Mouse (Mus musculus): ENCODE results near the gene Gm28053. TPM values are rescaled to one million over a fixed set of nuclear protein-coding genes. Genes with fewer than 3 reads are reported as not detected.

The Gm28053 gene
- 0.37 and 1.2 TPM in 2 replicates for polyA plus RNA-seq (2012; rRNA removed)

DNA sequence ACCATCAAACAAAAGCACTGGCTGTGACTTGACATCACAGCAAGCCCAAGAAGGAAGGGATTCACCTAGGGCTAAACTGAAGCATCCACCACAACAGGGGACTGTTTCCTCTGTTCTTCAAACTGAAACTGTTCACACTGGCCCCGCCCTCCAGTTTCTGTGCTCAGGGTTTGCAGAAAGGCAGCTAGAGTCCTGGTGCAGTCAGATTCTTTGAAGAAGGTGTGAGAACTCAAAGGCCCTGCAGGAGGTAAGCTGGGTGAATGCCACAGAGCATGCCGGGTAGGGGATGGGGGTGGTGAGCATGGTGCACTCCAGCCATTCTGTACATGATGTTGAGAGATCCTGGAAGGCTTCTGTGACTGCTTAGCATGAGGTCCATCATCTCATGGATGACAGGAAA lies at the start of gene Gm28053, which contains the start of gene Gimap7:
Gene Gm28053, plus strand, starts transcription at position 153 of the 400 bp plus-strand sequence.
Gene Gimap7, plus strand, starts transcription at position 167 of the 400 bp plus-strand sequence.

DNA sequence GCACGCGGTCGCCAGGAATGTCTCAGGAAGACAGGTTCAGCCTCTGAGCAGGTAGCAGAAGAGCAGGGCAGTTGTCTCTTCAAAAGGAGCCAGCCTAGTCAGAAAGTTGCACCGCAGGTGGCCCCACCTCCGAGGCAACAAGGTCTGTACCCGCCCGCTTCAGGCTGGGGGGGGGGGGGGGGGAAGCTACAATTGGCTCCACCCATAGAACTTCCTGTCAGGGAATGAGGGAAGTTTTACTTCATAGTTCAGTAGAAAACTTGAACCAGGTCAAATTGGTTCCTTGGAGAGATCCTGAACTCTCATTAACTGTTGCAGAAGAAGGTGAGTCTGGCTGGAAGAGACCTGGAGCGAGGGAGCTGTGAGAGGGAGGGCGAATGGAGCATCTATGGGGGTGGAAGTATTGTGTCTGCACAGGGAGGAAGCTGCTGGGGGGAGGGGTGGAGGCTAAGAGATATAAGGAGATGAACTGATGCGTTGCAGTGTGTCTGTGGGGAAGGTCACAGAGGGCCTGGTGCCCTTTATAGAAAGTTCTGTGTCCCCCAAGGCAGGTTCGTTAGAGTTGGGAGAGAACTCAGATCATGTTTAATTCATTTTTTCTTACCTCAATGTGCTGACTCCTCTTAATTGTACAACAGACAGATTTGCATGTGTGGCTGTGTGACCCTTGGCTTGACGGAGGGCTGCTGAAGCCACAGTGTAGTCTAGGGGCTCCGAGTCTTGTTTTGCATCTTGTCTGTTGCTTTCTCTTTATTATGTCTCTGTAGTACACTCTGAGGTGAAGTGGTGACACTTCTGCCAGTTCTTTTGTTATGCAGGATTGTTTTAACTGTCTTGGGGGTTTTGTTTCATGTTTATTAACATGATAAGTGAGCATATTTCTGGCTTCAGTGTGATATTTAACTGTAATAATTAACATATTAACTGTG lies 42.2 kb upstream of the Gm28053 start, which contains the start of gene Gimap9:
Gene Gimap9, plus strand, starts transcription at position 199 of the 929 bp plus-strand sequence.

DNA sequence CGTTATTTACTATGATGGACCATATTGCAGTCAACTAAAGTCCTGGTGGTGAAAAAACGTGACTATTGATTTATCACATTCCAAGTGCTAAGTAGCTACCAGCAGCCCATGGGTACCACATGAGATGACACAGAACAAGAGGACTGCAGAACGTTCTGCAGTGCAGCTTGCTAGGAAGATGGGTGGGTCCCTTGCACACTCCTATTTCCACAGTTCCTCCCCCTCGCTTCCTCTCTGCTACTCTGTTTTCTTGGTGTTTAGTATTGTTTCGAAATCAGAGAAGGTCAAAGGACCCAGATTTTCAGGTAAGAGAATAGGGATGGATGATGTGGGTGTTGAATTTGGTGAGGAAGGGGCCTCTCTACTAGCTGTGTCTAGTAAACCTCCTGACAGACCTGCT lies 34.1 kb upstream of the Gm28053 start, which contains the start of gene Gimap4:
Gene Gimap4, plus strand, starts transcription at position 231 of the 400 bp plus-strand sequence.

DNA sequence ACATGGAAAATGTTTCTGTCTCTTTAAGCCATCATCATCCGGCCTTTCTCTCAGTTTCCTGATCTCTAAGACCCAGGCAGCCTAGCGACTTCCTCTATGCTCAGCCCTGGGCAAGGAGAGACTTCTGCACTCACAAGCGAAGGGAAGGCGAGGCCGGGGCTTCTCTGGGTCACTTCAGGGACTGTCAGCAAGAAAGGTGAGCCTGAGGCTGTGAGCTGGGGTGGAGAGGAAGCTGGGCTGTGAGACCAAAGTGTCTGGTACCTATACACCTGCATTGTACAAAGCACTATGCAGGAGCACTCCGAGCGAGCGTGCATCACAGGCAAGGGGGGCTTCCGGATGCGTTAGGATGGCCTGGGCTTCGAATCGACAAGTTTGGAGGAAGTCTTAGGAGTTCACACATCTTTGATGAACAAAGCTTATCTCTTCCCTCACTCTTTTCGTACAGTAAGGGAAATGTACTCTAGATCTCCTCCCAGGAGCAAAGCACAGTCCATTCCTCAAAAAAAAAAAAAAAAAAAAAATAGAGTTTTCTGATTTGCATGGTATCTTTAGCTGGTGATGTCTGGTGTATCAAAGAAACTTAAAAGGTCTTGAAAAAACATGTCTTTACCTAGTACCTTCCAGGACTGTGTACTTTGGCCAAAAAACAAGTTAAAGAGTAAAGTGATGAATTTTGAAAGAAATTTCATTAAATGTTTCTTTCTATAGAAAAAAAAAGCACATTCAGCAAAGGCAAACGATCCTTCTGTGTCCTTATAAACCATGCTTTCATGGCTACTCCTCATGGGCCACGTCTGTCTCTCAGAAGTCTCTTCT lies 20.8 kb downstream of the Gm28053 start, which contains the start of gene Gimap1:
Gene Gimap1, plus strand, starts transcription at position 94 of the 819 bp plus-strand sequence.

DNA sequence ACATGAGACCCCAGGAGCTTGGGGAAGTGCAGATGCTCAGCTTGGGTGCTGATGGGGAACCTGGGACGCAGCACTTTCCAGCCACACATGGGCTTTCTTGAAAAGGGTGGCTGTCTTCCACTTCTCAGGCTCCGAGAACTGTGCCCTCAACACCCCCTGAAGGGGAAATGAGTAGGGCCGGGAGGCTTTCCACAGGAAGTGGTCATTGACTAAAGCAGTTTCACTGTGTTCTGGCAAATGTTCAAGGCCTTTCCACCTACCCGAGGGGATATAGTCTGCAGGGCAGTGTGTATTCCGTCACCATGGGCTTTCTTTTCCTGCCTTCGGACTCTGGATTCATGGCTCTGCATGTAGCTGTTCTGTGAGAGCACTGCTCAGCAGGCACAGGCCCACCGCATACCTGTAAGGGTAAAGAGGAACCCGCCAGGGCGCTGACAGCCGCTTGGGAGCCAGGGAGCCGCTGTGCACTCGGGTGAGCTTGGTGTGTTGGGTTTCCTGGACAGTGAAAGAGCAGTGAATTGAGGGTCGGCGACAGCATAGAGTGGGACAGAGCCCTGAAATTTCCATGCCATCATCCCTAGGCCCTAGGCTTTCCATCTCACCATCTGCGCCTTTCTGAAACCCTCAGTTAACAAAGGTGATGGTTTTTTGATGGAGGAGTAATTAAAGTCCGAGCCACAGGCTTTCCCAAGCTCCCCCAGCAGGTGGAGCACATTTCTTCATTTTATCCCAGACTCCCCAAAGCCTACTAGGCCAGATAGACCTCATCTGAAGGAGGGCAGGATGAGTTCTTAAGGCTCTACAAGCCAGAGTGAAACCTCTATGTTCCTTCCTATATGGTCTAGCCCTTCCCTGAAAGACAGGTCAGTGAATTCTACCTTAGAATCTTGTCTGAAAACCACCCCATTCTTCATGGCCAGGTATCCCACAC lies 27.8 kb downstream of the Gm28053 start, which contains the start of gene Gimap5:
Gene Gimap5, plus strand, starts transcription at position 239 of the 931 bp plus-strand sequence.

DNA sequence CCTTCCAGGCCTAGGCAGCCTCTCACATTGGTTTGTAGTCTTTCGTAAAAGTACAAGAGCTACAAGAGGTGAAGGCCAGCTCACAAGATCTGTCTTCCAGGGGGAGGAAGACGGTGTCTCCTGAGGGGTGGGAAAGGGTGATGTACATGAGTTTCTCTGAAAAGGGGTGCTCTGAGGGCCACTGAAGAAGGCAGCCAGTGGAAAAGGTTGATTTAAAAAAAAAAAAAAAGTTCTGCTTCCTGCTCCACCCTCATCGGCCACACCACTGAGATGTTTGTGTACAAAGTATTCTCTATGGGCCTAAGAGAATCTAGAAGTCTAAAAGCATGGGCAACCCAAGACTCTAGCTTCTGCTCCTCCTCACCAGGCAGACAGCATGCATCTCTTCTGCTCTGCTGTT lies 52.3 kb downstream of the Gm28053 start, which contains the start of gene Gimap3:
Gene Gimap3, minus strand, starts transcription at position 156 of the 400 bp plus-strand sequence.

Other genes with a start within 250 kb of the Gm28053 start
- gene Atp6v0e2, start 181.0 kb upstream of the Gm28053 start, polyA plus RNA-seq (2012; rRNA removed), result 0.75 and 0.96 TPM in 2 replicates
- 2.5 and 2.8 TPM in 2 replicates for gene Lrrc61, start 163.8 kb upstream of the Gm28053 start, polyA plus RNA-seq (2012; rRNA removed)
- gene Rarres2, start 145.8 kb upstream of the Gm28053 start, polyA plus RNA-seq (2012; rRNA removed), result 12.1 and 13.8 TPM in 2 replicates
- 0.41 TPM in 1 of 2 replicates, not detected in the other for gene Gm45021, start 129.0 kb upstream of the Gm28053 start, polyA plus RNA-seq (2012; rRNA removed)
- gene Repin1, start 124.7 kb upstream of the Gm28053 start, polyA plus RNA-seq (2012; rRNA removed), result 5.9 and 6.6 TPM in 2 replicates
- not detected in 2 replicates for gene Gm44965, start 124.7 kb upstream of the Gm28053 start, polyA plus RNA-seq (2012; rRNA removed)
- 0.93 and 1.00 TPM in 2 replicates for gene Zfp775, start 116.5 kb upstream of the Gm28053 start, polyA plus RNA-seq (2012; rRNA removed)
- gene AI854703, start 91.8 kb upstream of the Gm28053 start, polyA plus RNA-seq (2012; rRNA removed), result 0.24 and 0.33 TPM in 2 replicates
- gene Gimap8, start 71.4 kb upstream of the Gm28053 start, polyA plus RNA-seq (2012; rRNA removed), result 1.4 and 1.7 TPM in 2 replicates
- gene Gimap9, start 42.5 kb upstream of the Gm28053 start, polyA plus RNA-seq (2012; rRNA removed), result 8.1 and 8.4 TPM in 2 replicates
- gene Gimap4, start 34.1 kb upstream of the Gm28053 start, polyA plus RNA-seq (2012; rRNA removed), result 5.8 and 6.2 TPM in 2 replicates
- 4.6 and 5.2 TPM in 2 replicates for gene Gimap6, start 10.4 kb upstream of the Gm28053 start, polyA plus RNA-seq (2012; rRNA removed)
- 0.06 TPM in 1 of 2 replicates, not detected in the other for gene Gimap7, start within 50 bp of the Gm28053 start, polyA plus RNA-seq (2012; rRNA removed)
- 1.4 and 1.7 TPM in 2 replicates for gene Gimap1, start 20.4 kb downstream of the Gm28053 start, polyA plus RNA-seq (2012; rRNA removed)
- 1.7 TPM in 2 replicates for gene Gimap5, start 27.6 kb downstream of the Gm28053 start, polyA plus RNA-seq (2012; rRNA removed)
- gene Gimap3, start 52.2 kb downstream of the Gm28053 start, polyA plus RNA-seq (2012; rRNA removed), result 0.05 TPM in 2 replicates
- gene Tmem176a, start 122.3 kb downstream of the Gm28053 start, polyA plus RNA-seq (2012; rRNA removed), result 26.8 and 36.0 TPM in 2 replicates
- 97.3 and 116 TPM in 2 replicates for gene Tmem176b, start 122.9 kb downstream of the Gm28053 start, polyA plus RNA-seq (2012; rRNA removed)
- 0.03 TPM in 1 of 2 replicates, not detected in the other for gene Aoc1, start 154.3 kb downstream of the Gm28053 start, polyA plus RNA-seq (2012; rRNA removed)
- not detected in 2 replicates for gene 1600015I10Rik, start 211.3 kb downstream of the Gm28053 start, polyA plus RNA-seq (2012; rRNA removed)

All from liver, embryonic 14 days (tissue).